Mouse (Mus musculus) C2C12 (cell line): Measurements from ENCODE around the gene Vmn1r32. TPM values are rescaled to one million over a fixed set of nuclear protein-coding genes. Genes with fewer than 3 reads are reported as not detected.
A peak's percentile ranks its signal among the peaks of the same experiment; 100 is the strongest.

Experiments used
- H3K27me3 ChIP-seq: one replicate; pipeline ENCODE4 v1.6.1; 2011; ENCODE audit not compliant: control insufficient read depth, insufficient read depth, insufficient read length
- H3K36me3 ChIP-seq: one replicate; pipeline ENCODE4 v1.6.1; 2011; ENCODE audit not compliant: control insufficient read depth, insufficient read depth
- H3K4me3 ChIP-seq: one replicate; pipeline ENCODE4 v1.5.1; 2011; ENCODE audit warnings: mild to moderate bottlenecking, control low read depth; ENCODE audit not compliant: poor library complexity, insufficient read depth, severe bottlenecking
- H3K79me2 ChIP-seq: one replicate; pipeline ENCODE4 v1.6.1; 2011; ENCODE audit not compliant: control insufficient read depth, insufficient read depth
- H3K79me3 ChIP-seq: one replicate; pipeline ENCODE4 v1.6.1; 2011; ENCODE audit warnings: low read depth, control low read depth
- H3ac ChIP-seq: one replicate; pipeline ENCODE3; 2011; ENCODE audit warnings: low read depth; ENCODE audit not compliant: control insufficient read depth, insufficient read length
- CEBPB ChIP-seq: IDR thresholded peaks from one replicate; pipeline ENCODE4 v1.6.1; 2011; ENCODE audit warnings: low read depth, mild to moderate bottlenecking, control low read depth, moderate library complexity
- CTCF ChIP-seq: IDR thresholded peaks from one replicate; pipeline ENCODE4 v1.5.1; 2011; ENCODE audit not compliant: control insufficient read depth, insufficient read depth, insufficient read length
- FOSL1 ChIP-seq: IDR thresholded peaks from one replicate; pipeline ENCODE4 v1.8.0; 2011; ENCODE audit warnings: mild to moderate bottlenecking, low read length; ENCODE audit not compliant: poor library complexity, insufficient read depth, severe bottlenecking
- MAX ChIP-seq: IDR thresholded peaks from one replicate; pipeline ENCODE4 v1.6.1; 2011; ENCODE audit warnings: mild to moderate bottlenecking, control low read depth
- MYOD1 ChIP-seq: IDR thresholded peaks from one replicate; pipeline ENCODE4 v1.6.1; 2011; ENCODE audit warnings: low read depth; ENCODE audit not compliant: control insufficient read depth, insufficient read length
- MYOG ChIP-seq: IDR thresholded peaks from one replicate; pipeline ENCODE4 v1.6.1; 2011; ENCODE audit not compliant: control insufficient read depth, insufficient read length; ENCODE audit errors: extremely low read depth
- USF1 ChIP-seq: IDR thresholded peaks from one replicate; pipeline ENCODE4 v1.6.1; 2011; ENCODE audit warnings: low read depth, mild to moderate bottlenecking, control low read depth, moderate library complexity
- polyA plus RNA-seq: library from polyadenylated mRNA; unstranded; fragments of >200 nt; fragmentation: generic; extraction: Trizol; gene quantifications from one replicate; pipeline ENCODE4 v1.2.1, GENCODE M21; 2012; ENCODE audit warnings: missing spikeins

Vmn1r32 gene
- polyA plus RNA-seq, 1 experiment: 0.01 TPM

DNA sequence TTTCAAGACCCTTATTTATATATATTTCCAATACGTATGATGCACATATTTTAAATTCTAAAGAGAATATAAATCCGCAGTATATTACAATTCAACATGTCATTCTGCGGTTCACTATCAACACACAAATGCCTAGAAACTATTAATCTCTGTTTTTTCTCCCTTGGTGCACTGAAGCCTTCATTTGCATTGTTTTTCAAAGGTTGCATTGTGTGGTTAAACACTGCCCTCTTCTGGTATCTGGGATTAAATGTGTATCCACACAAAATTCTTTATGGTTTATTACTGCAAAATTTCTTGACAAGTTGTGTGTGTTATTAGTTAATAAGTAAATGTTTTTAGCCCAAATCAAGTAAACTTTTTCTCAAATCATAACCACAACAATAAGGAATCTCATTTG is 26.7 kb downstream of the Vmn1r32 start:
- Histone ChIP-seq H3K79me2 (peaks cover 30% of the 10 kb centered on the region), H3ac (no peak overlapping the region), H3K79me3 (peaks cover 24% of the 10 kb centered on the region), H3K4me3 (no peak overlapping the region), H3K36me3 (peaks cover 11% of the 10 kb centered on the region), H3K27me3 (no peaks in the 10 kb centered on the region)
- TF ChIP-seq CTCF (peak; percentile 3), FOSL1 (no peak)

DNA sequence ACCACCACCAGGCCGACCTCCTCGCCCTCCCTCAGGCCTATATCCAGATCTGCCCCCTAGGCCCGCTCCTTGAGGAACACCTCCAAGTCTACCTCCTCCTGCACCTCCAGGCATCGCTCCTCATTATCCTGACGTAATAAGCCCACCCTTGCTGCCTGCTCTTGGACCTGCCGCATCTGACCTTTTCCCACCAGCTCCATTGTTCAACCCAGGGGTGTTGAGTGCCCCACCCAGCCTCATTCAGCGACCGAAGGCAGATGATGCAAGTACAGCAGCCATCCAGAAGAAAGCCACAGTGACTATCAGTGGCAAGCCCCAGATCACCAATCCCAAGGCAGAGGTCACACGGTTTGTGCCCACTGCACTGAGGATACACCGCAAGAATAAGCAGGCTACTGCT is 31.5 kb downstream of the Vmn1r32 start:
- TF ChIP-seq MAX (no peak), FOSL1 (no peak), MYOG (no peak), MYOD1 (no peak), CTCF (no peak), USF1 (no peak), CEBPB (no peak)
- no peaks in the 10 kb centered on the region for H3K79me2 ChIP-seq

DNA sequence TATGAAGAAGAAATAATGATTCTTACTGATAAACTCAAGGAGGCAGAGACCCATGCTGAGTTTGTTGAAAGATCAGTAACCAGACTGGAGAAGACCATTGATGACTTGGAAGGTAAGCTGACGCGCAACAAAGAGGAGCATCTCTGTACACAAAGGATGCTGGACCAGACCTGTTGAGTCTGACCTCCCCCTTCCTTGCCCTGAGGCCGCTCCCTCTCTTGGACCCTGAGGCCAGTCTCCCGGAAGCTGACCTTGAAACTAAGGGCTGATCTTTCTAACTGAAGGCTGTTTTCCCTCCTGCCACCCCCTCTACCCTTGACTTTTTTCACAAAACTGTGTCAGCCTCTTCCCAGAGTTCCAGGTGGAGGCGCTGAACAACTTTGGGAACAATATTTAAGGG is 43.5 kb downstream of the Vmn1r32 start:
- Histone ChIP-seq H3K79me3 (no peaks in the 10 kb centered on the region), H3K79me2 (no peaks in the 10 kb centered on the region)
- TF ChIP-seq CTCF: no peak
- TF ChIP-seq USF1: no peak
- TF ChIP-seq CEBPB: no peak
- no peak for TF ChIP-seq MYOD1
- TF ChIP-seq MAX: no peak
- TF ChIP-seq FOSL1: no peak
- no peak for TF ChIP-seq MYOG

More for the DNA sequence above, 31.5 kb downstream of the Vmn1r32 start:
- no peaks in the 10 kb centered on the region for H3K79me3 ChIP-seq
- H3K27me3 ChIP-seq: no peaks in the 10 kb centered on the region
- H3ac ChIP-seq: no peak overlapping the region
- H3K36me3 ChIP-seq: no peaks in the 10 kb centered on the region
- H3K4me3 ChIP-seq: no peak overlapping the region

More for the DNA sequence above, 43.5 kb downstream of the Vmn1r32 start:
- Histone ChIP-seq H3ac (no peak overlapping the region), H3K27me3 (no peaks in the 10 kb centered on the region), H3K36me3 (no peaks in the 10 kb centered on the region), H3K4me3 (no peak overlapping the region)

Other genes starting within 250 kb of the Vmn1r32 start
- 49.0 TPM for gene Mad2l1, start 24.7 kb downstream of the Vmn1r32 start, polyA plus RNA-seq
- not detected for gene Vmn1r33, start 58.2 kb upstream of the Vmn1r32 start, polyA plus RNA-seq
- not detected for gene Vmn1r34, start 83.8 kb upstream of the Vmn1r32 start, polyA plus RNA-seq
- gene Vmn1r35, start 125.8 kb upstream of the Vmn1r32 start, polyA plus RNA-seq: not detected
- gene Vmn1r36, start 159.1 kb upstream of the Vmn1r32 start, polyA plus RNA-seq: not detected
- gene Vmn1r37, start 169.3 kb upstream of the Vmn1r32 start, polyA plus RNA-seq: not detected
- gene Vmn1r38, start 222.5 kb upstream of the Vmn1r32 start, polyA plus RNA-seq: not detected